Mouse (Mus musculus): Measurements from ENCODE around the gene Ddx51. TPM values are rescaled to one million over a fixed set of nuclear protein-coding genes. Genes with fewer than 3 reads are reported as not detected.

Ddx51 gene
- polyA plus RNA-seq, 1 experiment, result 18.8 TPM

GRCm38 (mm10) chr5:110635951-110636707, 17.1 kb upstream of the Ddx51 start:
- no peak for TF ChIP-seq GATA1 (IDR thresholded peaks at IDR 0.05; ENCODE audit: low read length)

- TF ChIP-seq GATA1 (IDR thresholded peaks at IDR 0.05; ENCODE audit: low read length), result no peak
Observed at GRCm38 (mm10) chr5:110638306-110639074, 14.8 kb upstream of the Ddx51 start.

GRCm38 (mm10) chr5:110639459-110639858, 13.8 kb upstream of the Ddx51 start:
- no peak for TF ChIP-seq GATA1 (IDR thresholded peaks at IDR 0.05; ENCODE audit: low read length)

DNA sequence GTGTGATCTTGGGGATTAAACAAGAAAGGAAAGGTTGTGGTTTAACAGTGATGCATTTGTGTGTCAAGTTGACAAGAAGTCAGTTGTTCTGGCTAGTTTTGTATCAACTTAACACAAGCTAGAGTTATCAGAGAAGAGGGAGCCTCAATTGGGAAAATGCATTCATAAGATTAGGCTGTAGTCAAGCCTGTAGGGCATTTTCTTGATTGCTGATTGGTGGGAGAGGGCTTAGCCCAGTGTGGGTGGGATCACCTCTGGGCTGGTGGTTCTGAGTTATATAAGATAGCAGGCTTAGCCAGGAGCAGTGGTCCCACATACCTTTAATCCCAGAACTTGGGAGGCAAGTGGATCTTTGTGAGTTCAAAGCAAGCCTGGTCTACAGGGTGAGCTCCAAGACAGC, 6.9 kb upstream of the Ddx51 start:
- TF ChIP-seq GATA1 (IDR thresholded peaks at IDR 0.05; ENCODE audit: low read length), result no peak

GRCm38 (mm10) chr5:110653686-110654085, 435 bp downstream of the Ddx51 start:
- TF ChIP-seq GATA1 (IDR thresholded peaks at IDR 0.05; ENCODE audit: low read length), result no peak

DNA sequence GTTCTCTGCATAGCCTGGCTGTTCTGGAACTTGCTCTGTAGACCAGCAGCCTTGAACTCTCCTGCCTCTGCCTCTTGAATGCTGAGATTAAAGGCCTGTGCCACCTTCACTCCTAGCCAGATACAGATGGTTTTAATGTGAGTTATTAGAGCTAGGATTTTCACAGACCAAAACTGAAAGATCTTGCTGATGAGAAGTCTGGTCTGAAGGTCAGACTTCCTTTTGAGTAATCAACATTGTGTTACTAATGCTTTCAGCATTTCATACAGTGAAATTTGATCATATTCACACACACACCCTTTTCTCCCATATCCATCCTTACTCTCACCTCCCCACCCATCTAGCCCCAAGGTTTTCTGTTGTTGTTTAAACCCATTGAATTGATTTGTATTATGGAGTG, 6.4 kb downstream of the Ddx51 start:
- no peak for TF ChIP-seq GATA1 (IDR thresholded peaks at IDR 0.05; ENCODE audit: low read length)

- no peak for TF ChIP-seq GATA1 (IDR thresholded peaks at IDR 0.05; ENCODE audit: low read length)
Observed at GRCm38 (mm10) chr5:110664041-110664440, 10.8 kb downstream of the Ddx51 start.

DNA sequence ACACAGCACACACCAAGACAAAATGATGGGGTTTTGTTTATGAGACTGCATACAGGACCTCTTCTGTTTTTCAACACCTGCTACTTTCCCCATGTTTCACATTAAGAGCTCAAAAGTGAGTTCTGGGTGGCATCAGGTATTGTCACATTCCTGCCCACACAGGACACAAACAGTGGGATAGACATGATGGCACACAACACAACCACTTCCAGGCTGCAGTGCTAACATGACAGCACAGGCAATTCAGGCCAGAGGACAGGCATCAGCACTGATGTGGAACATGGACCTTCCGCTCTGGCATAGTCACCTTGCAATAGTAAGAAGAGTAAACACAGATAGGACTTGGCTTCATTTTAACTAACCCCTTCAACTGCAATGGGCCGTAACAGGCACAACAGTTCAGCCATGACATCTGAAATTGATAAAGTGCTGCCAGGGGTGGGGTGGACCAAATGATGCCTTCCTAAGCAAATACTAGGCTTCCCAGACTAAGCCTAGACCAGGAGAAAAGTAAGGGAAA, 11.6 kb downstream of the Ddx51 start:
- no peak for TF ChIP-seq GATA1 (IDR thresholded peaks at IDR 0.05; ENCODE audit: low read length)

DNA sequence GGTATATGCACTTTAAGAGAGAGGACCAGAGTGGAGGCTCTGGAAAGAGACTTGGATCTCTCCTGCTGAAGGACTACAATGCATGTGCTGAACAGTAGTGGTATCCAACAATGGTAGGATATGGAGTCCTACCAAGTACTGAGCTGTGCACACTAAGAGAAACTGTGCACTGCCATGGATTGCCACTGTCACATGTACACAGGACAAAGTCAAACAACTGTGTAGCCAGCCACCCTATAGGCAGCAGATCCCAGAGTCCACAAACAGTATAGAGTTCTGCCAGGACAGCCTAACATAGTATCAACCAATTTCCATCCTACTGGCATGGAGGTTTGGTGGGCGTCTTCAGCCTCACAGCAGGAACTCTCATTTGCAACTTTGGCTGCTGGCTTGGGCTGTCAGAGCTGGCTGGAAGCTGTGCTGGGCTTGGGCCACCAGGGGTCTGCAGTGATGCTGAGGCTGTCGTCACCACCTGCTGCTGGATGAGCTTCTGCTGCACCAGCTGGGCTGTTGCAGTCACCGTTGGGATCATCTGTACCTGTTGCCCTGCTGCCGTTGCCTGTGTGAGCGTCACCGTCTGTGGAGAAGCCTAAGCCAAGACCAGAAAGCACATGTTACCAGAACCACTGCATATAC, 12.4 kb downstream of the Ddx51 start:
- TF ChIP-seq GATA1 (IDR thresholded peaks at IDR 0.05; ENCODE audit: low read length), result no peak

DNA sequence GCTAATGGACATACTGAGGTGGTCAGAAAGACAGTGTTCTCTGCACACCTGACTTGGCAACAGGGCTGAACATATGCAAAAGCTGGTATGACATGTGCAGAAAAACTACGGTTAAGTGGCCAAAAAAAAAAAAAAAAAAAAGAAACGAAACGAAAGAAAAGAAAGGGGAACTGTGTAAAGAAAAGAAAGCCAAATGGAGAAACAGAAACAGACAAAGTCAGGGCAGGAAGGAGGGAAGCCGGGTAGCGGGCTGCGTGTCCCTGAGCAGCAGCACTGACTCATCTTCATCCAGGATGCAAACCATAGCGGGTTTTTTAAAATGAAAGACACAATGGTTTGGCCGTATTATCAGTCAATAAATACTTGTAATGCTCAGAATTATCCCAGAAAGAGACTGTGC, 28.8 kb downstream of the Ddx51 start:
- no peak for TF ChIP-seq GATA1 (IDR thresholded peaks at IDR 0.05; ENCODE audit: low read length)

- no peak for TF ChIP-seq GATA1 (IDR thresholded peaks at IDR 0.05; ENCODE audit: low read length)
Observed at GRCm38 (mm10) chr5:110698617-110699016, 45.4 kb downstream of the Ddx51 start.

DNA sequence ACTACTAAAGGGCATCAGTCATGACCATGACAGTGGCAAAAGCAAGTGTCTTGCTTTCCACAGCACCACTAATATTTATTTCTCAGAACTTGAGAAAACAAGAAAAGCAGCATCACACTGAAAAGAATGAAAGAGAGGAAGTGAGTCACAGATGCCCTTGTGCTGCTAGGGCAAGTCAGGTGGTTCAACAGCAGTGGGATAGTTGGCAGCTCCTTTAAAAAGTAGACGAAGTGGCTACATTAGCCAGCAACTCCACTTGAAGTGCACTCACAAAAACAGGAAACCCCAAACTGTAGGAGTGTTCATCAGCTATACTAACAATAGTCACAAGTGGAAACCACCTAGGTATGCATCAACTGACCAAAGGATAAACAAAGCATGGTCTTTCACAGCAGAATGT, 50.8 kb downstream of the Ddx51 start:
- TF ChIP-seq GATA1 (IDR thresholded peaks at IDR 0.05; ENCODE audit: low read length), result no peak

DNA sequence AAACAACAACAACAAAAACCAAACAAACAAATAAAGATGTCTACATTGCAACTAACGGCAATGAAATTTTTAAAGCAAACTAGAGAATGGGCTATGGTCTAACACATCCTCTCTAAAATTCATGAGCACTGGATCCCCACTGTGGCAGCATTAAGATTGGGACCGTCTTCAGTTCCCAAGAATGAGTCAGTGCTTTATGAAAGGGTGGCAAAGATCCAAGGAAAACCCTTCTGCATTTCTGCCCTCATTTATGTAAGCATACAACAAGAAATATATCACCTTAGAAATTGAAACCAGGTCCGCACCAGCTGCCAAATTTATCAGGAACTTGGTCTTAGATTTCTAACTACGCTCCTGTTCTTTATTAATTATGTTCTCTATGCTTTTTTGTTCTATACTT, 56.0 kb downstream of the Ddx51 start:
- TF ChIP-seq GATA1 (IDR thresholded peaks at IDR 0.05; ENCODE audit: low read length), result no peak

Other genes with a start within 250 kb of the Ddx51 start
- 95.7 and 117 TPM in 2 replicates for gene Fbrsl1, start 204.9 kb upstream of the Ddx51 start, polyA plus RNA-seq (2012)
- not detected in 2 replicates for gene Galnt9, start 109.1 kb upstream of the Ddx51 start, polyA plus RNA-seq (2012)
- 228 and 255 TPM in 2 replicates for gene Noc4l, start within 50 bp of the Ddx51 start, polyA plus RNA-seq (2012)
- 86.1 and 147 TPM in 2 replicates for gene Ep400, start 117.3 kb downstream of the Ddx51 start, polyA plus RNA-seq (2012)
- 131 and 177 TPM in 2 replicates for gene Pus1, start 127.2 kb downstream of the Ddx51 start, polyA plus RNA-seq (2012)
- gene Ulk1, start 156.6 kb downstream of the Ddx51 start, polyA plus RNA-seq (2012), result 139 and 154 TPM in 2 replicates
- gene Hscb, start 186.3 kb downstream of the Ddx51 start, polyA plus RNA-seq (2012), result 53.4 and 69.7 TPM in 2 replicates
- gene Chek2, start 186.5 kb downstream of the Ddx51 start, polyA plus RNA-seq (2012), result 1.6 and 2.0 TPM in 2 replicates
- 0.62 and 0.70 TPM in 2 replicates for gene Ttc28, start 226.4 kb downstream of the Ddx51 start, polyA plus RNA-seq (2012)